Mouse (Mus musculus) testis, adult 2 months (tissue): ENCODE measurements at regions not wholly inside any gene's neighbourhood (a gene's known extent, or its start where the extent isn't known, plus 50 kb on each side); places are given as distances from the start of the nearest gene placed in this dataset.

Experiments used
- CTCF ChIP-seq: fragments of 200-500 bp; IDR thresholded peaks from 2 replicates; pipeline ENCODE4 v1.5.1; 2012; ENCODE audit warnings: low read depth, mild to moderate bottlenecking, inconsistent platforms, low read length, moderate library complexity; ENCODE audit not compliant: control insufficient read depth, insufficient read depth, insufficient replicate concordance
- POLR2A ChIP-seq: fragments of 200-500 bp; IDR thresholded peaks from 2 replicates; pipeline ENCODE4 v1.6.1; 2012; ENCODE audit warnings: low read depth, mild to moderate bottlenecking, inconsistent platforms, low read length, moderate library complexity; ENCODE audit not compliant: control insufficient read depth

DNA sequence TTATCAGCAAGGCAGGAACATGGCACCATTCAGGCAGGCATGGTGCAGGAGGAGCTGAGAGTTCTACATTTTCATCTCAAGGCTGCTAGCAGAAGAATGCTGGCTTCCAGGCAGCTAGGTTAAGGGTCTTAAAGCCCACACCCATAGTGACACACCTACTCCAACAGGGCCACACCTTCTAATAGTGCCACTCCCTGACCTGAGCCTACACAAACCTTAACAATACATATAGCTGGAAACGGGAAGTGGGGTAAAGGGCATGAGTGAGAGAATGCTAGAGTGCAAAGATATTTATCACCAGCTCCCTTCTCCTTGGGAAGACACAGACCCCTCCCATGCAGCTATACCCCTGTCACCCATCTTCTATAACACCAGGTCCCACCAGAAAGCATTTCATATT, 230.6 kb downstream of the Irx1 start:
- TF ChIP-seq CTCF = no peak
- no peak for TF ChIP-seq POLR2A
